Mouse (Mus musculus): ENCODE measurements around the gene Dync1li1.

GRCm38 (mm10) chr9:114770224-114770623 is 81.6 kb downstream of the Dync1li1 start:
- TF ChIP-seq CTCF (IDR thresholded peaks at IDR 0.05; ENCODE audit: insufficient read depth, low read length), result no peak
- no peak for TF ChIP-seq POLR2A (IDR thresholded peaks at IDR 0.05; ENCODE audit: borderline replicate concordance, extremely low read depth, low read depth, low read length)

Measured in lung, adult 2 months (tissue).